Mouse (Mus musculus) stomach, postnatal 0 days (tissue): ENCODE measurements at regions not wholly inside any gene's neighbourhood (a gene's known extent, or its start where the extent isn't known, plus 50 kb on each side); places are given as distances from the start of the nearest gene placed in this dataset.

Source experiments
- ATAC-seq: fragments of 200-750 bp; cut with Nextera tagmentation; 2 replicates; pipeline ENCODE4 v1.8.0; 2017; ENCODE audit not compliant: low FRiP score, low TSS enrichment
- DNase-seq: peaks from one replicate; pipeline ENCODE4 v3.0.0-alpha.2; 2016; ENCODE audit warnings: low spot score
- H3K27ac ChIP-seq: fragments of 300-500 bp; sonication (generic); replicated peaks from 2 replicates; pipeline ENCODE4 v1.5.1; 2014; ENCODE audit warnings: mild to moderate bottlenecking, control low read depth
- H3K27me3 ChIP-seq: fragments of 300-500 bp; sonication (generic); 2 replicates; pipeline ENCODE4 v1.6.1; 2014; ENCODE audit warnings: low read length; ENCODE audit not compliant: control insufficient read depth, insufficient read depth
- H3K36me3 ChIP-seq: fragments of 300-500 bp; sonication (generic); 2 replicates; pipeline ENCODE4 v1.6.1; 2014; ENCODE audit warnings: low read length, mixed read lengths; ENCODE audit not compliant: control insufficient read depth, insufficient read depth
- H3K4me1 ChIP-seq: fragments of 300-500 bp; sonication (generic); replicated peaks from 2 replicates; pipeline ENCODE4 v1.6.1; 2014; ENCODE audit warnings: antibody characterized with exemption; ENCODE audit not compliant: control insufficient read depth, insufficient read depth
- H3K4me2 ChIP-seq: fragments of 300-500 bp; sonication (generic); replicated peaks from 2 replicates; pipeline ENCODE4 v1.6.1; 2014; ENCODE audit warnings: low read depth, mild to moderate bottlenecking, control low read depth, moderate library complexity
- H3K4me3 ChIP-seq: fragments of 300-500 bp; sonication (generic); 2 replicates; pipeline ENCODE4 v1.5.1; 2014; ENCODE audit warnings: low read depth, low read length, control low read depth
- H3K9ac ChIP-seq: fragments of 300-500 bp; sonication (generic); 2 replicates; pipeline ENCODE4 v1.6.1; 2014; ENCODE audit warnings: mild to moderate bottlenecking, low read length, control low read depth, mixed read lengths
- H3K9me3 ChIP-seq: fragments of 300-500 bp; sonication (generic); 2 replicates; pipeline ENCODE4 v1.6.1; 2016; ENCODE audit warnings: low read length; ENCODE audit not compliant: control insufficient read depth
- CTCF ChIP-seq: IDR thresholded peaks from 2 replicates; pipeline ENCODE4 v1.5.1; 2016; ENCODE audit warnings: antibody characterized with exemption, low read depth, mild to moderate bottlenecking, moderate library complexity
- EP300 ChIP-seq: optimal IDR thresholded peaks from 2 replicates; pipeline ENCODE3; 2016; ENCODE audit warnings: antibody characterized with exemption
- WGBS: fragments of 180-500 bp; shearing (Covaris S2); extraction: QIAGEN DNeasy Blood & Tissue Kit; methylation state at CpG from one replicate; pipeline ENCODE4 v1.1.7; 2014; 5-methylcytosine and 5-hydroxymethylcytosine counted together

GRCm38 (mm10) chr16:95922369-95922934 lies 68.3 kb downstream of the Psmg1 start:
- TF ChIP-seq EP300 (no peak), CTCF (no peak)
- no peaks in the 10 kb centered on the region for H3K36me3 ChIP-seq
- H3K9ac ChIP-seq = no peak overlapping the region
- H3K27ac ChIP-seq = no peak overlapping the region
- H3K4me1 ChIP-seq = no peaks in the 10 kb centered on the region; the same call in 1 of the 2 replicates
- DNase-seq = no peak
- 83% methylated on average over 9 of the region's 9 CpGs for WGBS
- ATAC-seq = no peak
- no peak overlapping the region for H3K4me3 ChIP-seq
- no peak overlapping the region for H3K4me2 ChIP-seq
- H3K27me3 ChIP-seq = no peaks in the 10 kb centered on the region
- no peaks in the 10 kb centered on the region for H3K9me3 ChIP-seq

- Histone ChIP-seq H3K36me3 (no peaks in the 10 kb centered on the region), H3K27ac (no peak overlapping the region), H3K4me1 (no peaks in the 10 kb centered on the region; the same call in 1 of the 2 replicates), H3K27me3 (no peaks in the 10 kb centered on the region), H3K9ac (no peak overlapping the region), H3K9me3 (no peaks in the 10 kb centered on the region), H3K4me2 (no peak overlapping the region), H3K4me3 (no peak overlapping the region)
- TF ChIP-seq EP300 (no peak), CTCF (no peak)
- DNase-seq (no peak), ATAC-seq (no peak)
- WGBS = 80% methylated on average over 4 of the region's 4 CpGs
Observed at GRCm38 (mm10) chr16:95921169-95921568, 69.6 kb downstream of the Psmg1 start.

DNA sequence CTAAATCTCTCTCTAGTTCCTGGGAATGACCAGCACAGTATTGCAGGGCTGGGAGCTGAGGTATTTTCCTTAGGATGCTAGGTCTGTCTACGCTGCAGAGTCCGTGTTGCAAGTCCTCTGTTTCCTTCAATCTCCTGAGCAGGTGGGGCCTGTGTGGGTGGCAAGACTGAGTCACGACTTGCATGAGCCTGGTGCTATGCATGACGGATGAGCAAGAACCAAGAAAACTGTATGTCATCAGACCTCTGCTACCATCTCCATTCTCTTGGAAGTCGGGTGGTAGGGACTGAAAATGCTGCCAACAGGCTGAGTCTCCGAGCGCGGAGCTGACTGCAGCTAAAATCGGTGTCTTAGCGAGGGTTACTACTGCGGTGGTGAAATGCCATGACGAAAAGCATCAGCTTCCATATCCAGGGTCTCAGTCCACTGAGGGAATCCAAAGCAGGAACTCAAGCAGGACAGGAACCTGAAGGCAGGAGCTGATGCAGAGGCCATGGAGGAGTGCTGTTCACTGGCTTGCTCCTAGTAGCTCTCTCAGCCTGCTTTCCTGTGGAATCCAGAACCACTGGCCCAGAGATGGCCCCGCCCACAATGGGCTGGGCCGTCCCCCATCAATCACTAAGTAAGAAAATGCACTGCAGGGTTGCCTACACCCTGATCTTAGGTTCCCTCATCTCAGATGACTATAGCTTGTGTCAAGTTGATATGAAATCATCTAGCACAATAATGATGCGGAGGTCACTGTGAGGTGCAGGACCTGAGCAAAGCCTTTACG lies 71.9 kb downstream of the Psmg1 start:
- Histone ChIP-seq H3K36me3 (no peaks in the 10 kb centered on the region), H3K27me3 (no peaks in the 10 kb centered on the region), H3K27ac (no peak overlapping the region), H3K4me2 (no peak overlapping the region), H3K9me3 (no peaks in the 10 kb centered on the region), H3K9ac (no peak overlapping the region), H3K4me1 (no peaks in the 10 kb centered on the region), H3K4me3 (no peak overlapping the region)
- TF ChIP-seq CTCF (no peak), EP300 (no peak)
- DNase-seq (no peak), ATAC-seq (no peak)
- WGBS = 87% methylated on average over 16 of the region's 16 CpGs

- no peaks in the 10 kb centered on the region for H3K9me3 ChIP-seq
- no peak overlapping the region for H3K9ac ChIP-seq
- no peak overlapping the region for H3K27ac ChIP-seq
- no peak for TF ChIP-seq EP300
- no peak for TF ChIP-seq CTCF
- no peak overlapping the region for H3K4me2 ChIP-seq
- H3K4me3 ChIP-seq = no peak overlapping the region
- no peaks in the 10 kb centered on the region for H3K4me1 ChIP-seq
- no peaks in the 10 kb centered on the region for H3K27me3 ChIP-seq
- WGBS = 66% methylated on average over 14 of the region's 14 CpGs
- ATAC-seq = no peak
- no peaks in the 10 kb centered on the region for H3K36me3 ChIP-seq
- DNase-seq = peak; percentile 38
Observed at GRCm38 (mm10) chr16:95917635-95918407, 72.9 kb downstream of the Psmg1 start.

GRCm38 (mm10) chr16:95913879-95914278 lies 76.9 kb downstream of the Psmg1 start:
- Histone ChIP-seq H3K27me3 (no peaks in the 10 kb centered on the region), H3K27ac (no peak overlapping the region), H3K4me2 (no peak overlapping the region), H3K4me1 (no peaks in the 10 kb centered on the region), H3K36me3 (no peaks in the 10 kb centered on the region), H3K4me3 (no peak overlapping the region), H3K9me3 (no peaks in the 10 kb centered on the region), H3K9ac (no peak overlapping the region)
- ATAC-seq (no peak), DNase-seq (no peak)
- TF ChIP-seq EP300 = no peak
- no peak for TF ChIP-seq CTCF
- 74% methylated on average over 5 of the region's 5 CpGs for WGBS
